Mouse (Mus musculus) cerebellum, adult 2 months (tissue): ENCODE measurements at regions not wholly inside any gene's neighbourhood (a gene's known extent, or its start where the extent isn't known, plus 50 kb on each side); places are given as distances from the start of the nearest gene placed in this dataset.

ENCODE experiments used
- DNase-seq, 2 experiments: peaks; one replicate each; pipeline ENCODE4 v3.0.0; 2021
- H3K27ac ChIP-seq: fragments of 200-500 bp; 2 replicates; pipeline ENCODE4 v1.5.1; 2012; ENCODE audit warnings: low read length, control low read depth, inconsistent platforms; ENCODE audit not compliant: insufficient read depth
- H3K27me3 ChIP-seq: fragments of 200-500 bp; 2 replicates; pipeline ENCODE4 v1.6.1; 2012; ENCODE audit warnings: inconsistent platforms, mild to moderate bottlenecking, low read length, moderate library complexity; ENCODE audit not compliant: control insufficient read depth, insufficient read depth
- H3K4me1 ChIP-seq: fragments of 200-500 bp; 2 replicates; pipeline ENCODE4 v1.6.1; 2011; ENCODE audit warnings: low read length; ENCODE audit not compliant: control insufficient read depth, insufficient read depth
- H3K4me3 ChIP-seq: fragments of 200-500 bp; replicated peaks from 2 replicates; pipeline ENCODE3; 2011; ENCODE audit warnings: mild to moderate bottlenecking, low read depth, low read length, control low read depth; ENCODE audit not compliant: insufficient read depth
- CTCF ChIP-seq: fragments of 200-500 bp; IDR thresholded peaks from 2 replicates; pipeline ENCODE4 v1.5.1; 2011; ENCODE audit warnings: low read depth, mild to moderate bottlenecking, control low read depth, low read length, moderate library complexity, borderline replicate concordance; ENCODE audit not compliant: insufficient read depth
- POLR2A ChIP-seq: fragments of 200-500 bp; IDR thresholded peaks from 2 replicates; pipeline ENCODE4 v1.6.1; 2011; ENCODE audit warnings: low read length, control low read depth, borderline replicate concordance; ENCODE audit not compliant: insufficient read depth
- WGBS: fragments of 180-500 bp; shearing (Covaris S2); methylation state at CpG from one replicate; pipeline ENCODE4 v1.1.7; 2018; 5-methylcytosine and 5-hydroxymethylcytosine counted together

- 94% methylated on average over 10 of the region's 10 CpGs for WGBS
- DNase-seq = no peak
- TF ChIP-seq CTCF = no peak
- TF ChIP-seq POLR2A = no peak
These were observed 149.1 kb upstream of the Dyrk2 start for GRCm38 (mm10) chr10:119019082-119019481.

GRCm38 (mm10) chr10:119018490-119018889, 148.5 kb upstream of the Dyrk2 start:
- DNase-seq = no peak
- Histone ChIP-seq H3K4me3 (no peak overlapping the region), H3K27ac (no peak overlapping the region), H3K4me1 (no peaks in the 10 kb centered on the region; the same call in 1 of the 2 replicates), H3K27me3 (no peaks in the 10 kb centered on the region; the same call in 1 of the 2 replicates)
- TF ChIP-seq POLR2A (no peak), CTCF (no peak)
- WGBS = 93% methylated on average over 4 of the region's 4 CpGs

More at GRCm38 (mm10) chr10:119019082-119019481, 149.1 kb upstream of the Dyrk2 start:
- Histone ChIP-seq H3K27me3 (no peaks in the 10 kb centered on the region), H3K4me1 (no peaks in the 10 kb centered on the region; the same call in 1 of the 2 replicates), H3K27ac (no peak overlapping the region), H3K4me3 (no peak overlapping the region)

GRCm38 (mm10) chr10:119016104-119016503, 146.1 kb upstream of the Dyrk2 start:
- Histone ChIP-seq H3K27ac (no peak overlapping the region), H3K4me1 (no peaks in the 10 kb centered on the region; the same call in 1 of the 2 replicates), H3K27me3 (no peaks in the 10 kb centered on the region; the same call in 1 of the 2 replicates), H3K4me3 (no peak overlapping the region)
- WGBS = 47% methylated on average over 8 of the region's 8 CpGs
- TF ChIP-seq CTCF = no peak
- TF ChIP-seq POLR2A = no peak
- DNase-seq = no peak

- Histone ChIP-seq H3K4me3 (no peak overlapping the region), H3K4me1 (no peaks in the 10 kb centered on the region; the same call in 1 of the 2 replicates), H3K27ac (no peak overlapping the region), H3K27me3 (no peaks in the 10 kb centered on the region; the same call in 1 of the 2 replicates)
- no peak for DNase-seq
- TF ChIP-seq POLR2A (no peak), CTCF (no peak)
- WGBS = 69% methylated on average over 16 of the region's 16 CpGs
These were observed 145.5 kb upstream of the Dyrk2 start for GRCm38 (mm10) chr10:119015311-119016055.

- TF ChIP-seq CTCF = no peak
- TF ChIP-seq POLR2A = no peak
- DNase-seq = no peak
- WGBS = 95% methylated on average over 4 of the region's 4 CpGs
These were observed 144.7 kb upstream of the Dyrk2 start for GRCm38 (mm10) chr10:119014731-119015130.

GRCm38 (mm10) chr10:119013758-119014157, 143.7 kb upstream of the Dyrk2 start:
- no peak for DNase-seq
- 95% methylated on average over 4 of the region's 4 CpGs for WGBS
- TF ChIP-seq POLR2A (no peak), CTCF (no peak)
- Histone ChIP-seq H3K27ac (no peak overlapping the region), H3K4me3 (no peak overlapping the region), H3K27me3 (no peaks in the 10 kb centered on the region; the same call in 1 of the 2 replicates), H3K4me1 (no peaks in the 10 kb centered on the region; the same call in 1 of the 2 replicates)

More at GRCm38 (mm10) chr10:119014731-119015130, 144.7 kb upstream of the Dyrk2 start:
- Histone ChIP-seq H3K27me3 (no peaks in the 10 kb centered on the region; the same call in 1 of the 2 replicates), H3K4me1 (no peaks in the 10 kb centered on the region; the same call in 1 of the 2 replicates), H3K4me3 (no peak overlapping the region), H3K27ac (no peak overlapping the region)

GRCm38 (mm10) chr10:119011511-119011910, 141.5 kb upstream of the Dyrk2 start:
- TF ChIP-seq POLR2A (no peak), CTCF (no peak)
- no peak for DNase-seq
- 90% methylated on average over 6 of the region's 6 CpGs for WGBS
- Histone ChIP-seq H3K27me3 (no peaks in the 10 kb centered on the region; the same call in 1 of the 2 replicates), H3K4me3 (no peak overlapping the region), H3K4me1 (peaks cover 5% of the 10 kb centered on the region; the same call in 1 of the 2 replicates), H3K27ac (no peak overlapping the region)

- H3K27me3 ChIP-seq = no peaks in the 10 kb centered on the region; the same call in 1 of the 2 replicates
- H3K27ac ChIP-seq = no peak overlapping the region
- no peak overlapping the region for H3K4me3 ChIP-seq
- 69% methylated on average over 7 of the region's 7 CpGs for WGBS
- peaks cover 8% of the 10 kb centered on the region; the same call in 1 of the 2 replicates for H3K4me1 ChIP-seq
- TF ChIP-seq CTCF (no peak), POLR2A (no peak)
- DNase-seq = no peak
These were observed 140.9 kb upstream of the Dyrk2 start for GRCm38 (mm10) chr10:119010884-119011283.
